Mouse (Mus musculus) adrenal gland, postnatal 14 days (tissue): ENCODE measurements around the gene Eif4g3. TPM values are rescaled to one million over a fixed set of nuclear protein-coding genes. Genes with fewer than 3 reads are reported as not detected.

Experiments used
- DNase-seq: peaks from one replicate; pipeline ENCODE4 v3.0.0; 2021; ENCODE audit warnings: mixed read lengths
- total RNA-seq: library from RNA; stranded (reverse); gene quantifications from 2 replicates; pipeline ENCODE4 v1.2.3, GENCODE M21; 2021

The Eif4g3 gene
- total RNA-seq, 1 experiment from 2014 or later = 104 TPM

GRCm38 (mm10) chr4:137990433-137990832 lies 2.4 kb upstream of the Eif4g3 start:
- no peak for DNase-seq

GRCm38 (mm10) chr4:137991240-137991639 lies 1.6 kb upstream of the Eif4g3 start:
- no peak for DNase-seq

- DNase-seq = peak; percentile 100
Observed at GRCm38 (mm10) chr4:137993291-137993758, 503 bp downstream of the Eif4g3 start.

GRCm38 (mm10) chr4:137993821-137994561 lies 1.2 kb downstream of the Eif4g3 start:
- DNase-seq = peak; percentile 68

- no peak for DNase-seq
Observed at GRCm38 (mm10) chr4:137994562-137995336, 1.9 kb downstream of the Eif4g3 start.

- peak; percentile 66 for DNase-seq
Observed at GRCm38 (mm10) chr4:137995399-137995798, 2.6 kb downstream of the Eif4g3 start.

GRCm38 (mm10) chr4:137998232-137998631 lies 5.4 kb downstream of the Eif4g3 start:
- no peak for DNase-seq

- DNase-seq = peak; percentile 79
Observed at GRCm38 (mm10) chr4:138000682-138001081, 7.9 kb downstream of the Eif4g3 start.

GRCm38 (mm10) chr4:138003909-138004610 lies 11.2 kb downstream of the Eif4g3 start:
- DNase-seq = no peak

GRCm38 (mm10) chr4:138005781-138006180 lies 13.0 kb downstream of the Eif4g3 start:
- no peak for DNase-seq

- DNase-seq = no peak
Observed at GRCm38 (mm10) chr4:138006951-138007613, 14.3 kb downstream of the Eif4g3 start.

- no peak for DNase-seq
Observed at GRCm38 (mm10) chr4:138008646-138009045, 15.8 kb downstream of the Eif4g3 start.

- DNase-seq = no peak
Observed at GRCm38 (mm10) chr4:138009786-138010502, 17.1 kb downstream of the Eif4g3 start.

- DNase-seq = no peak
Observed at GRCm38 (mm10) chr4:138013723-138014479, 21.1 kb downstream of the Eif4g3 start.

- DNase-seq = no peak
Observed at GRCm38 (mm10) chr4:138015966-138016365, 23.1 kb downstream of the Eif4g3 start.

GRCm38 (mm10) chr4:138017085-138017637 lies 24.3 kb downstream of the Eif4g3 start:
- DNase-seq = no peak

- DNase-seq = peak; percentile 68
Observed at GRCm38 (mm10) chr4:138018011-138018410, 25.2 kb downstream of the Eif4g3 start.

GRCm38 (mm10) chr4:138020231-138020630 lies 27.4 kb downstream of the Eif4g3 start:
- no peak for DNase-seq

GRCm38 (mm10) chr4:138021651-138022050 lies 28.8 kb downstream of the Eif4g3 start:
- no peak for DNase-seq

- no peak for DNase-seq
Observed at GRCm38 (mm10) chr4:138022761-138023160, 29.9 kb downstream of the Eif4g3 start.
